Mouse (Mus musculus) adrenal gland, adult 2 months (tissue): ENCODE measurements around the gene Cx3cl1. TPM values are rescaled to one million over a fixed set of nuclear protein-coding genes. Genes with fewer than 3 reads are reported as not detected.
A peak's percentile ranks its signal among the peaks of the same experiment; 100 is the strongest.

Experiments used
- DNase-seq: peaks from one replicate; pipeline ENCODE4 v3.0.0; 2021
- polyA plus RNA-seq: library from polyadenylated mRNA; depleted of rRNA; stranded (reverse); fragments of >200 nt; gene quantifications from 2 replicates; pipeline ENCODE4 v1.2.3, GENCODE M21; 2012
- total RNA-seq, 2 experiments: library from RNA; stranded (reverse); gene quantifications; 2 replicates each; pipeline ENCODE4 v1.2.3; 2021

The Cx3cl1 gene
- total and polyA plus RNA-seq, 3 experiments, result 29.3 to 116 (median 48.2) TPM

DNA sequence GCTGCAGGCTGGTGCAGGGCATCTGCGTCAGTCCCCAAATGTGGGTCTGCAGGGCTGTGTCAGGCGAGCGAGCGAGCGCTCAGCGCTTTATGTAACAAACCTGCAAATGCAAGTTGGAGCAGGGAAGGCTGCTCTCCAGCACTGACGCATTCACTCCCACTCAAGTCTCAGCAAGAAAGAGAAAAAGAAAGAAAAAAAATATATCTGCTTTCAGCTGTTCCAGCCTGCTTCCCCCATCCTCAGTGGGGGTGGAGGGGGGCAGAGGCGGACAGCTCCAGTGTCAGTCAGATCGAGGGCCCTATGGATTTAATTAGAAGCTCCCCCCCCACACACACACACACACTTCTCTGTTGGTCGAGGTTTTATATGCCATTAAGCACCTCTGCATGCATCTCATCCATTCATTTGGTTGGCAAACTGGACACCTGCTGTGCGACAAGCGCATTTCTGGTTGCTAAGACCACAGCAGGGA lies 1.9 kb downstream of the Cx3cl1 start:
- no peak for DNase-seq

DNA sequence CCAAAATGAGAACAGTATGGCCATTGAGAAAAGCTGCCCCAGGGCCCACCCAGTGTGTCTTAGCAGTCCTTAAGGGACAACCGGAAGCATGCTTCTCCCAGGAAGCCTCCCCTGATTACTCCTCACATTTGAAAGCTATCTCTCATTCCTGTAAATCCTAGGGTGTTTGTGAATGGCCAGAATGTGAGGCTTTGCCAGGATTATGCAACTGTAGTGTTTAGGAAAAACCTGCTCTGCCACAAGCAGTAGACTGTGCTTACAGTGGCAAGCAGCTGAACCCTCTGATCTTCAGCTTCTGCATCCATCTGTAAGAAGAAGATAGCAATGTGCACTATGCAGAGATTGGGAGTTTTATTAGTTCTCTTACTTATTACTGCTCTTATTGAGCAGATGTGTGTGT lies 2.8 kb downstream of the Cx3cl1 start:
- no peak for DNase-seq

DNA sequence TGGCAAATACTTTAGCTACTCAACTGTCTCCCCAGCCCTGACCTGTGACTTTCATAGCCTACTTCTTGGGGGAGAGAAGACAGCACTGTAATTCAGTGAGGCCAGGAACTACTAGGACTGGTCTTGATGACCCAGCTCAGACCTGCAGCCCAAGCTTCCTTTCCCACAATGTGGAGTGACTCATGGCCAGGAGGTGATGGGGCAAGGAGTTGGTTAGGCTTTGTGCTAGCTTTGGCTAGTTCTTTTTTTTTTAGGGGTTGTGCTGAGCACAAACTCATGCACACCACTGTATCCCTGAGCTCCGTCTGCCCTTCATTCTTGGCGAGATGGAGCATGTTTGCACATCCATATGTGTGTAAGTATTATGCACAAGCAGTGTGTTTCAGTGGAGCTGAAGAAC lies 4.5 kb downstream of the Cx3cl1 start:
- DNase-seq, result no peak

DNA sequence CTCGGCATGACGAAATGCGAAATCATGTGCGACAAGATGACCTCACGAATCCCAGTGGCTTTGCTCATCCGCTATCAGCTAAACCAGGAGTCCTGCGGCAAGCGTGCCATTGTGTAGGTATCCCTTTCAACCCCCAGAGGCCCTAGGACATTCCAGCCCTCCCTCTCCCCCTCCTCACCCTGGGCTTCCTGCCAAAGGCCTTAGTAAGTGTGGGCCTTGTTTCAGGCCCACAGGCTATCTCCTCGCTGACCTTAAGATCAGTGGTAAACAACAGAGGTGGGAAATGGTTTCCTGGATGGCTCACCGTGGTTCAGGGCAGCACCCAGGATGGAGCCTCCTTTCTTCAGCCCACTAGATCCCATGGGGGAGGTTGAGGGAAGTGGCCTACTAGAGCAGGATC lies 6.2 kb downstream of the Cx3cl1 start:
- DNase-seq, result no peak

DNA sequence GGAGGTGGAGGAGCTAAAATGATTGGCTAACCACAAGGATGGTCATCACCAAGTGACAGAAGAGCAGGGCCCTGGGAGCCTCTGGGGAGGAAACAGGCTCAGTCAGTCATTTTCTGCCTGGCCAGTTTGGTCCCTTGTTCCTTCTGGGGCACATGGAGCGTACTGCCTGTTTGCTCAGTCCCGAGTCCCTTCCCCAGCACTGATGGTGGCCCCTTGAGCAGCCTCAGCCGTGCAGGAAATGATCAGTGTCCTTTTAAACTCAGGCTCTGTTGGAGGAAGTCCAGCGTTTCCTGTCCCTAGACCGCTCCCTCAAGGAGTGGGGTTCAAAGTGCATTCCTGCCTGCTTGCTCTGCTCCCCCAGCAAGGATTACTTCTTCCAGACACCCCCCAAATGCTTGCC lies 6.7 kb downstream of the Cx3cl1 start:
- peak; percentile 48 for DNase-seq

DNA sequence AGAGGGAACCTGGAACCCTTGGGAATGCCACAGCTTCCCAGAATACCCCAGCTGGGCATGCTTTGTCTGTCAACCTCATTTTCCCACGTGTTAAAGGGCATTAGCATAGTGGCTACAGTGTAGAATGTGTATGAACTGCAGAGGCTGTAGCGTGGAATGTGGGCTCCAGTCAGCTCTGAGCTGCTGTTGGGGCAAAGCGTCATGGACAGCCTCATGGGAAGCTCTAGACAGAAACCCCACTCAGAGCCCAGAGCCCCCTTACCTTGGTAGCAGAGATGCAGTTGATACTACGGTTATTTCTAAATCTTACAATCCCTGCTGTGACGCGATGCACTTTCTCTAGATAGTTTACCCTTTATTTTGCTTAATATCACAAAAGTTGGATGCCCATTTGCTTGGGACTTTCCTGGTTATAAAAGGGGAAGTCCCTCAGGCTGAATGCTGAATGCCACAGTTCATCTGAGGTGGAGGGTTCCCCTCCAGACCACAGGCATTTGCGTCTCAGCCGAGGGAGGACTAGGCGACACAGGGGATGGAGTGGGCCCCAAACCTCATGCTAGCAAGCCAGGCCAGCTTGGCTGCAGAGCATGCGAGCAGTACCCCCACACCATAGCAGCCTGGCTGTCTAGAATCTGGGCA lies 7.2 kb downstream of the Cx3cl1 start:
- no peak for DNase-seq

DNA sequence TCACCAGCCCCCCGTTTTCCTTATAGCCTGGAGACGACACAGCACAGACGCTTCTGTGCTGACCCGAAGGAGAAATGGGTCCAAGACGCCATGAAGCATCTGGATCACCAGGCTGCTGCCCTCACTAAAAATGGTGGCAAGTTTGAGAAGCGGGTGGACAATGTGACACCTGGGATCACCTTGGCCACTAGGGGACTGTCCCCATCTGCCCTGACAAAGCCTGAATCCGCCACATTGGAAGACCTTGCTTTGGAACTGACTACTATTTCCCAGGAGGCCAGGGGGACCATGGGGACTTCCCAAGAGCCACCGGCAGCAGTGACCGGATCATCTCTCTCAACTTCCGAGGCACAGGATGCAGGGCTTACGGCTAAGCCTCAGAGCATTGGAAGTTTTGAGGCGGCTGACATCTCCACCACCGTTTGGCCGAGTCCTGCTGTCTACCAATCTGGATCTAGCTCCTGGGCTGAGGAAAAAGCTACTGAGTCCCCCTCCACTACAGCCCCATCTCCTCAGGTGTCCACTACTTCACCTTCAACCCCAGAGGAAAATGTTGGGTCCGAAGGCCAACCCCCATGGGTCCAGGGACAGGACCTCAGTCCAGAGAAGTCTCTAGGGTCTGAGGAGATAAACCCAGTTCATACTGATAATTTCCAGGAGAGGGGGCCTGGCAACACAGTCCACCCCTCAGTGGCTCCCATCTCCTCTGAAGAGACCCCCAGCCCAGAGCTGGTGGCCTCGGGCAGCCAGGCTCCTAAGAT lies 7.9 kb downstream of the Cx3cl1 start:
- no peak for DNase-seq

DNA sequence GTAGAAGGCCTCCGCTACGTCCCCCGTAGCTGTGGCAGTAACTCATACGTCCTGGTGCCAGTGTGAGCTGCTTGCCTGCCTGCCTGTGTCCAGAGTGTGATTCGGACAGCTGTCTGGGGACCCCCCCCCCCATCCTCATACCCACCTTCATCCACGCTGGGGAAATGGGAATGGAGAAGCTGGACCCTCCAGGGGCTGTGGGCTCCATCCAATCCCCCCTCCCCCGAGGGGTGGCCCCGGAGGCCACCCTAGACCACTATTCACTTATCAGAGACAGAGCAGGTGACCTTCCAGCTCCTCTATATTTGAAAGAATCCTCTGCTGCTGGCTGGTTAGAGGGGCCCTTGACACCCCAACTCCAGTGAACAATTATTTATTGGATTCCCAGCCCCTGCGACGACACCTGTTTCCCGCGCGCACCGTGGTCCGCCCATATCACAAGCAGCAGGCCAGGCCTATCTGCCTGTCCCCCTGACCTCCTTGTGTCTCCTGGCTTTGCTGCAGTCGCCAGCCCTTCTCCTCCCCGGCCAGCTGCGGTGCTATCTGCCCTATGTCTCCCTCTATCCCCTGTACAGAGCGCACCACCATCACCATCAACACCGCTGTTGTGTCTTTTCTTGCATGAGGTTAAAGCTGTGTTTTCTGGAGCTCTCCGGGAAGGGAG lies 8.8 kb downstream of the Cx3cl1 start:
- DNase-seq, result no peak

DNA sequence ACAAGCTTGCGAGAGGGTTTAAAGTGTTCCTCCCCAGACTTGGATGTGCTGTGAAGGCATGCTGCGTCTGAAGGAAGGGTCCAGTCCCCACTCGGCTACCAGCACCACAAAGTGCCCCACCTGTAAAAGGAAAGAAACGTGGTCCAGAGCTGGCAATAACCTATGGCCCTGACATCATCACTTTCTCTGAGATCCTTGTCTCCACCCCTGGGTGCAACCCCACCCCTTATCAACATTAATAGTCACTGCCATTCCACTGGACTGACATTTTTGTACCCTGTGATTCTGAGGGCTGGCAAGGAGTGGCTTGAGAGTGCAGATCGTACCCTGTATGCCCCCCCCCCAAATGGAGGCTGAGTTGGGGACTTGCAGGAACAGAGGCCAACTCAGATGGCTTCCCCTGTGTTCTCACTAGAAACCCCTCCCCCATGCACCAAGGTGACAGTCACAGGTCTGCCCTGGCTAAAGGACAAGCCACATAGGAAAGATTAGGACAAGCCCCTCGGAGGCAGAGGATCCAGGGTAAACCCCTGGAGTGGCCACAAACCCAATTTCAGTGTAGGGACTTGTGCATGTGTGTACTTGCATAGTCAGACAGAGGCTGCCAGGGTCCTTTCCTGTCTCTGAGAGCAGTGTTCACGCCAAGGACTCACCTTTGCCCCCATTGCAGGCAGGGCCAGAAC lies 9.5 kb downstream of the Cx3cl1 start:
- DNase-seq, result peak; percentile 33

DNA sequence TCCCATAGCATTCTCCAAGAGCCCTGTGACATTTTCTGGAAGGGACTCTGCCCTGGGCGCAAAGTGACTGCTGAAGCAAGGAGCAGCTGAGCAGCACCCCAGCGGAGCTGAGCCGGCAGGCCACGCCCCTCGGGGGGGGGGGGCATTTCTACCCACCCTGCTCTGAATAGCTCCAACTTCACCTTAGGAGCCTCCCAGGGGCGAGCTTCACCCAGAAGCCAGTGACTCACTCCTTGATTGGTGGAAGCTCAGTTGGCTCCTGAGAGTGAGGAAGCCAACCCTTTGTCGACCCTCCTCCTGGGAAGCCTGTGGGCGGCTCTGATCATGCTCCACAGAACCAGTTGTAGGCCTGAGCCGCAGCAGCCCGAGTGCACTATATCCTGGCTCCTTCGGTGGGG lies 10.0 kb downstream of the Cx3cl1 start:
- no peak for DNase-seq

DNA sequence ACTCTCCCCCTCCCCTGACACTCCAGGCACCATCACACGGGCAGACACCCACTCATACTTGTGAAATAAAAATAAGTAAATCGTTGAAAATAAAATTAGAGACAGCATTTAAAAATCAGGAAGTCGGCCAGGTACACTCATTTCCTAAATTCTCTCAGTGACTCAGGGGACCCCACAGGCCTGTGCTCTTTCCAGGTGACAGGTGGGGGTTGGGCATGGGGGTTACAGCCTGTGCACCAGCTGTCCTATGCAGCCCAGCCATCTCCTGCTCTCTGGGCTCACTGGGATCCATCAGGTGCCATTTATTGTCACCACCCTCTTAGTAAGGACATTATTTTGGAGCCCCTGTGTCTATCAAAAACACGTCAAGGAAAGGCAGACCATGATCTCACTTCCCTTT lies 12.1 kb downstream of the Cx3cl1 start:
- no peak for DNase-seq

DNA sequence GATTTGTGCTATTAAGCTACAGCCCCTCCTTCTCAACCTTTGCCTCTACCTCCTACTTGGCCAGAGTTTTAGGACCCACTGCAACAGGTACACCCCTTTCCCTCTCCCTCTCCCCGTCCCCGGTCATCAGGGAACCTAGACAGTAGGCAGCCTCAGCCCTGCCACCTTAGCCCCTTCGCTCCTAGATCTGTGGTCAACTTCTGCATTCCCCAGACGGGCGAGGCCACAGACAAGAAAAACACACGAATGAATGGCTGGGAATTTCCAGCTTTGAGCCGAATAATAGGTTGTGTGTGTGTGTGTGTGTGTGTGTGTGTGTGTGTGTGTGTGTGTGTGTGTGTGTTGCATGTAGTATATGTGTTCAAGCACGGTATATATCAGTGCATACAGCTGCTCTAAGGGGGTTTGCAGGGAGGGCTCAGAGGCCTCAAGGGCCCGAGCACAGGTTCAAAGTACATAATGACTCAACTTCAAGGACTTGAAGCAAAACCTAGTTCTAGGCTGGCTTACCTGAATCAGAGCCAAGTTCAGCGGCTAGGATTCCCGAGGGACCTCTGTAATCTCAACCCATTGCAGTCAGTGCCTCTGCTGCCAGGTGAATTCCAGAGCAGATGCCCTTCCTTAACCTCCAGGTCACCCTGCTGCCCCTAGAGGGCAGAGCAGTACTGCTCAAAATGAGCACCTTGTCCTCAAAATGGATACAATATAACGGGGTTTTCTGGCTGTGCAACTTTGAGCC lies 13.6 kb downstream of the Cx3cl1 start:
- peak; percentile 72 for DNase-seq

DNA sequence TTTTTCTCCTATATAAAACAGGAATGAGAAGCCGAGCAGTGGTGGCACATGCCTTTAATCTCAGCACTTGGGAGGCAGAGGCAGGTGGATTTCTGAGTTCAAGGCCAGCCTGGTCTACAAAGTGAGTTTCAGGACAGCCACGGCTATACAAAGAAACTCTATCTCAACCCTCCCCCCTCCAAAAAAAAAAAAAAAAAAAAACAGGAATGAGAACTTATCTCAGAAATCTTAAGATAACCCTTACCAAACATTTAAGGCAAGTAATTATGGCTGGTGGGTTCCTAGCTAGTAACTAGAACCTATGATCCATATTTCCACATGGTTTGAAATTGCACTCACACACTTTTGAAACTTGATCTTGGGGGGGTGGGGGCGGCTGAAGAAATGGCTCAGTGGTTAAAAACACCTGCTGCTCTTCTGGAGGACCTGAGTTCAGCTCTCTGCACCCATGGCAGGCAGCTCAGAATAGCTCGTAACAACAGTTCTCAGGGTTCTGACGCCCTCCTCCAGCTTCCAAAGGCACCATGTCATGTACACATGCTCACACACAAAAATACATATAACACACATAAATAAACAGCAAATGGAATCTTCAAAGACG lies 14.3 kb downstream of the Cx3cl1 start:
- DNase-seq, result no peak

DNA sequence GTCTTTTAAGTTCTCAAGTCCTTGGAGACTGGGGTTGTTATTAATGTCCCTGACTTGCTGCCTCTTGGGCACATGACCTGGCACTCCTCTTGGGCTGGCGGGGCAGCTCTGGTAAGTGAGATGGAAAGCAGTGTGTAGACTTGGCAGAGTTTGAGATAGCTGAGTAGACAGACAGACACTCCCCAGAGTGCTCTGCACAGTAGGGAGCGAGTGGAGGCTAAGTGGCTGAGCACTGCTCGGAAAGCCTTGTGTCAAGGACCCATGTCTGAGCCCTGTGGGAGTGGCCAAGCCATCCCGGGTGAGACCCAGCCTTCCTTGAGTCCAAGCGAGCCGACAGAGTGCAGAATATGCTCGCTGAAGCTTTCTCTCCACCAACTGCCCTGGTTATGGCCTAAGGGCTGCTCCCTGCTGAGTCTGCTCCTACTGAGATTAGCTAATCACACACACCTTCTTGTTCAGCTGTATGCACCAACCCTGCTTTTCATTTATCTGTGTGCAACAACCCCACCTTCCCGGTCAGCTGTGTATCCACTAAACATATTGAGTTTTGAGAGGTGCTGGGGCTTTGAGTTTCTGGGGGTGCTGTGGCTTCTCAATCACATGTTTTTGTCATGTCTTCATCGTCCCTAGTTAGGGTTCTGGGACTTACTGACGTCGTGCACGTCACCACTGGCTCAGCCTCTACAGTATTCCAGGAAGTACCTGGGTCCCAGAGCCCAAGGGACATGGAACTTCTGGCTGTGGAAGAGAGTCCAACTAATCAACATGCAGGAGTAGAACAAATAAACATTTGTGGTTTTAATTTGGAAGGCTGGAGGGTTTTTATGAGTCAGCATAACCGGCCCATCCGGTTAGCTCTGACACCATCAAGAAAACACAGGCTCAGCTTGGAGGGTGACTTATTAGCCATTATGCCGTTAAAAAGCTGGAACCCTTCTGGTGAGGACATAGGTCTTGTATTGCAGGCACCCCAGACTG lies 16.0 kb downstream of the Cx3cl1 start:
- DNase-seq, result peak; percentile 77

DNA sequence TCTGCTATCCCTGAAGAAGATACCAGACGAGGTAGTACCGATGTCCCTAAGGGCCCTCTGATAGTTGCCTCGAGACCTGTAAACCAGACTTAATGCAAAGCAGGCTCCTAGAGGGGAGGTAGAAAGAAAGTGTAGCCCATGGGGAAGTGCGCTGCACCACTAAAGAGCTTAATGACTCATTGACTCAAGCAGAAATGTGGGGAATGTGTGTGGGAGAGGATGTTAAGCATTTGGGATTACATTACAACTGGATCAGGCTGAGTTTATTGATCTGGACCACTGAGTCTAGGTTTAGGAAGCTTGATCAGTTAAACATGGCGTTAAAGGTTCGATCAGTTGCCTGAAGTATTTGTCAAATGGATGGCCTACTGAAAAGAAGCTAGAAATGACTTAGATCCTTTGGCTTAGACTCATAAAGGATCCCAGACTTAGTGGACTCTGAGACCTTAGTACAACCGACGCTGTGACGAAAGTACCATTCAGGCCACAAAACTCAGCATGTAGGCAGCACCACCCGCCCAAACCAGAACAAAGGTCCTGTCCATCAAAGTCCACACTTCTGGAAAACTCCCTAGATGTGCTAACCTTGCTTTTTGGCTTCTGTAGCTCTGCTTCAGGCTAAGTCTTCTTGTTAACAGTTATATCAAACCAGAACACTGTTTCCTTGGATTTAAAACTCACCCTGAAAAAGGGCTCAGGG lies 17.6 kb downstream of the Cx3cl1 start:
- DNase-seq, result no peak

DNA sequence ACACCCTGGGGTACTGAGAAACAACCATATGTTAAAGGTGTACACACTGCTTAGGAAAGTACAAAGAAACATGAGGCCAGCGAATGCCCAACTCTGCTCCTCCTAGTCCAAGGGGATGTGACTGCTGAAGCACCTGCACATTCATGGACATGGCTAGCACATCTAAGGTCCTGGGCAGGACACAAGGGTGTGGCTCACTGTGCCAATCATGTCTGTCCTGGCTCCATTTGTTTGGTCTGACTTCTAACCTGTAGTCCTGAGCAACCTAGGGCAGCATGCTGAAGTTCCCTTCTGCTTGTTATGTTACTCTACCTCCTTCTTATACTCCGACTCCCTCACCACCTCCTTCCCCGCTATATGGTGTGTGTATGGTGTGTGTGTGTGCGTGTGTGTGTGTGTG lies 22.6 kb downstream of the Cx3cl1 start:
- DNase-seq, result no peak

DNA sequence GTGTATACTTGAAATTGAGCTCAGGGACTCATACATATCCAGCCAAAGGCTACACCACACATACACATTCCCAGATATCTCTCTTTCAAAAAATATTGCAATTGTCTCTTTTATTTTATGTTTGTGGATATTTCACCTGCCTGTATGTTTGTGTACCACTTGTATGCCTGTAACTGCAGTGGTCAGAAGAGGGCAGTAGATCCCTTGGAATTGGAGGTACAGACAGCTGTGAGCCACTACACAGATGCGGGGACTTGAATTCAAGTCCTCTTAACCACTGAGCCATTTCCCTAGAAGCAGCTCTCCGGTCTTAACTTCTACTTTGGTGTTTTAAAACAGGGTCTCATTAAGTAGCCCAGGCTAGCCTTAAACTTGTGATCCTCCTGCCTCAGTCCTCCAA lies 23.0 kb downstream of the Cx3cl1 start:
- no peak for DNase-seq

DNA sequence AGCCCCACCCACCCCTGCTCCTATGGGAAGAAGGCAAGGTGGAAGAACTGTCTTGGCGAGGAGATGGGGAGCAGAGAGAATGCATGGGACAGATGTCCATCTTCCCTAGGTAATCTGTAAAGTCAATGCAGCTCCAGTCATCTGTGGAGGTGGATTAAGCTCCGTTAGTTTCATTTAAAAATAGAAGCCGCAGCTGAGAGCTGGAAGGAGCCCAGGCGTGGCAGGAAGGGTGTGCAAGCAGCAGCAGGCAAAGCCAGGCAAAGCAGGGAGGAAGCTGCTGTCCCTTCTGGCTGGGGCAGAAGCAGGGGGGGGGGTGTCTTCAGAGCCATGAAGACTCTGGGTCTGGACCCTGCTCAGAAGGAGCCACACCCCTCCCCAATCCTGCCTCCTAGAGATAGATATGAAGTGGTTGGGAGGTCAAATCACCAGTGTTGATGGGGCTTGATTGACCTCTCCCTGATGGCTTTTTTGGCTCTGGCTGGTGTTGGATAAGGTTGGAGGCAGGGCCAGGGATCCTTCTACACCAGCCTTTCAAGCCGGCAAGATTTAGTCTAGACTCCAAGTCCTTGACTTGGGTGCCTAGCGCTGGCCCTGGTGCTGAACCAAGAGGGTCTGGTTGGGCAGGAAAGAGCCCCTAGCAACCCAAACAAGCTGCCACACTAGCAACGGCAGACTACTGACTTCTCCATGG lies 28.6 kb downstream of the Cx3cl1 start:
- no peak for DNase-seq
